Mouse (Mus musculus): ENCODE results near the gene Atg7.

Atg7 gene

GRCm38 (mm10) chr6:114781415-114782240, 138.7 kb downstream of the Atg7 start:
- peak; percentile 69 to 95 for DNase-seq (ENCODE audit: inconsistent age in 2 of 2, low spot score in 1 of 2)

DNA sequence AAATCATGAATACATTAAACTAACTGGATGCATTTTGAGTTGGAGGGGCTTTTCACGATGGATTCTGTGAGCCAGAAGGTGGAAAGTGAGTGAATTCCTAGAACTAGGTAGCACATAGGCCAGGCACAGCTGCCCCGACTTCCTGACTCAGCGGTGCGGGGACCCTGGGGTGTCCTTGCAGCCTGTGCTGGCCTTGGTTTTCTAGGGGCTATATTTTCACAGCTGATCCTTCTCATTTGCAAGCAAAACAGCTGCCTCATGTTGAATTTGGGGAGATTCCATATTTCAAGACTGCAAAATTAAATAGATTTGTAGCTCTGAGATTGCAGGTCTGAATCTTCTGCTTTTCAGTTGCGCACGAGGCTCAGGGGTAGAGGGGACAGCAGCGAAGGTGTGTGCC, 139.6 kb downstream of the Atg7 start:
- DNase-seq (ENCODE audit: inconsistent age in 2 of 2, low spot score in 1 of 2) = peak; percentile 27 to 64

DNA sequence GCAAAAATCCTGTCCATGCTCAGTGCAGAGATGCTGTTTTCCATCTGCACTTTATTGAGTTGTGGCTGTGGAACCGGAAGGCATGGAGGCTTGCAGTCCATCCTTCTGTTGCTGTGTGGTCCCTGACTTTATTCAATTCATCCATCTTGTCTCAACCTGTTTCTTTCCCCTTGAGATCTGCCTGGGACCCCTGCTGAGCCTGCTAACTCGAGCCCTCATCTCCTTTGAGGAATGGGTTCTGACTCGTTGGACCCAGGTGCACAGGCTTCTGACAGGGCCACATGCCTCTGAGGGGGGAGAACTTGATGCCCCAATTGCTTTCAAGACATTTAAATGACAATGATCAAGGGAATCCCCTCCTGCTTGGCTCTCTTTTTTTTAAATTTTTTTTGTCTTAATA, 143.6 kb downstream of the Atg7 start:
- no peak for DNase-seq (ENCODE audit: inconsistent age in 2 of 2, low spot score in 1 of 2)

DNA sequence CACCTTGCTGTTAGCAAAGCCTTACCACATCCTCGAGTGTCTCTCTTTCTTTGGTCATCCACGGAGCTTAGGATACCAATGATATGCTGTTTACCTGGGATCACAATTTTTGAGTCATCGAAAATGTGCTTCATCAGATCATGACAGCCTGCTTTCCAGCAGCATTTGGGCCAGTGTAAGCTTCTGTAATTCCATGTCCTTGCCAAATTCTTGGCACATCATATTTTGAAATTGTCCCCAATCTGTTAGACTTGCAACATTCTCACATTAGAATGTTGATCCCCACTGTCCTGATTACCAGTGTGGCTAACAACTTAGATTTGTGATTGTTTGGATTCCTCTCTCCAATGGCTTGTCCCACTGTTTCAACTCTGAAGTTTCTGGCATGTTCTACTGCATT, 144.7 kb downstream of the Atg7 start:
- peak in 1 of 2 experiments; percentile 77 for DNase-seq (ENCODE audit: inconsistent age in 2 of 2, low spot score in 1 of 2)

DNA sequence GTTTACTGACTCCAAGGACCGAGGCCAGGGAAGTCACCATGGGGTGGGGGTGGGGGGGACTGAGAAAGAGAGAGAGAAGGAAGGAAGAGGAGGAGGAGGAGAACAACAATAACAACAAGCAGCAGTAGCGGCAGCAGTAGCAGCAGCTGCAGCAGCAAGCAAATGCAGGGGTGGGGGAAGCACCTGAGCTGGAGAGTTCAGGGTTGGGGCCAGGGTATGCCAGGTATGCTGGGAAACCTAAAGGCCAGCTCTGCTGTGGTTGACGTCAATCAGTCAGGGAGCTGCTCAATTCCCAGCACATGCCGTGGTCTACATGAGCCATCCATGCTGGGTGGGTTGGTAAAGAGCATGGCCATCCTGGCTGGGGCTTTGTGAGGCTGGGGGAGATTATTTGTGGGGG, 145.8 kb downstream of the Atg7 start:
- DNase-seq (ENCODE audit: inconsistent age in 2 of 2, low spot score in 1 of 2) = no peak

DNA sequence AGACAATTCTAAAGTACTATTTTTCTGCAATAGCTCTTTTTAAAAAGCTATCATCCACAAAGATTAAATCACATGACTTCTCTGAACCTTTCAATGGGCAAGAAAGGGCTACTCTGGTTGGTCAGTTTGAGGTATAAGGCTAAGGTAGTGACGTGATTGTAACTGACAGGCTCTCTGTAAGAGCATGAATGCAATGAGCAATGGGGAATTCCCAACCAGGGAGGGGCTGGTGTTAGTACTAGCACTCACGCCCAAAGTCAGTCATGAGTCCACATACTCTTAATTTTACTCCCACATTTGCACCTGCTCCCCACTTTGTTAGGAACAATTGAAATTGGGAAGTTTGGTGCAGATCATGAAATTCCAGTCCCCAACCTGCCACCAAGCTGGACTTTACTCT, 147.2 kb downstream of the Atg7 start:
- DNase-seq (ENCODE audit: inconsistent age in 2 of 2, low spot score in 1 of 2) = no peak

DNA sequence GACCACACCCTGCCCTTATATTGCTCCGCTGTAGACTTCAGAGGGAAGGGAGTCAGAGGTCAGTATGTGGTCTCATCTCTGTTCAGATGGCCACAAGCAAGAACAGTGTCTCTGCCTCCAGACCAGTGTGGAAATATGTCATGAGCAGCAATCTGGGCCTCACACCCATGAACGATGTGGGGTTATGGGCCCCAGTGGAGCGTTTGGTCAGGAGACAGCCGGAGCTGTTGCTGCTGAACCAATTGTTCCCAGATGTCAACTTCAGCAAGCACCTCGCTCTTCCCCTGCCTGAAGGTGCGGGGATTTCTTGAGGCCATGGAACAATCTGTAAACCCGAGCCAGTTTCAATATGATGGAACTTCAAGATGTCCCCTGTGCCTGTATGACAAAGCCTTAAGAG, 148.0 kb downstream of the Atg7 start:
- no peak for DNase-seq (ENCODE audit: inconsistent age in 2 of 2, low spot score in 1 of 2)

- no peak for DNase-seq (ENCODE audit: inconsistent age in 2 of 2, low spot score in 1 of 2)
These were observed 148.9 kb downstream of the Atg7 start for GRCm38 (mm10) chr6:114791846-114792245.

- DNase-seq (ENCODE audit: inconsistent age in 2 of 2, low spot score in 1 of 2) = no peak
These were observed 151.8 kb downstream of the Atg7 start for GRCm38 (mm10) chr6:114794706-114795105.

GRCm38 (mm10) chr6:114795706-114796325, 152.9 kb downstream of the Atg7 start:
- no peak for DNase-seq (ENCODE audit: inconsistent age in 2 of 2, low spot score in 1 of 2)

DNA sequence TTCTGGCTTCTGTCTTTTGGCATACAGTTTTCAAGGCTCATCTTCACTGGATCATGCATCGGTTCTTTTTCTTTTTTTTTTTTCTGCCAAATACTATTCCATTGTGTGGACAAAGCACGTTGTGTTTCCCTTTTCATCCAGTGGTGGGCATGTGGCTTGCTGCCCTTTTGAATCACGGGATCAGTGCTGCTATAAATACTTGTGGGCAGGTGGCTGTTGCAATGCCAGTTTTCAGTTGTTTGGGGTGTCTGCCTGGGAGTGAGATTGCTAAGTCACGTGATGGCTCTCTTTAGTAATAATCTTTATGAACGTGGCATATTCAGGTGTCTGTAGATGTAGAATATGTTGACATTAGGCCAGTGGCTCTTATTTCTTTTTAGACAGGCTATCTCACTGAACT, 155.0 kb downstream of the Atg7 start:
- no peak for DNase-seq (ENCODE audit: inconsistent age in 2 of 2, low spot score in 1 of 2)

GRCm38 (mm10) chr6:114798715-114799114, 155.8 kb downstream of the Atg7 start:
- DNase-seq (ENCODE audit: inconsistent age in 2 of 2, low spot score in 1 of 2) = no peak

- DNase-seq (ENCODE audit: inconsistent age in 2 of 2, low spot score in 1 of 2) = no peak
These were observed 157.5 kb downstream of the Atg7 start for GRCm38 (mm10) chr6:114800291-114800965.

GRCm38 (mm10) chr6:114803915-114804535, 161.1 kb downstream of the Atg7 start:
- DNase-seq (ENCODE audit: inconsistent age in 2 of 2, low spot score in 1 of 2) = no peak

DNA sequence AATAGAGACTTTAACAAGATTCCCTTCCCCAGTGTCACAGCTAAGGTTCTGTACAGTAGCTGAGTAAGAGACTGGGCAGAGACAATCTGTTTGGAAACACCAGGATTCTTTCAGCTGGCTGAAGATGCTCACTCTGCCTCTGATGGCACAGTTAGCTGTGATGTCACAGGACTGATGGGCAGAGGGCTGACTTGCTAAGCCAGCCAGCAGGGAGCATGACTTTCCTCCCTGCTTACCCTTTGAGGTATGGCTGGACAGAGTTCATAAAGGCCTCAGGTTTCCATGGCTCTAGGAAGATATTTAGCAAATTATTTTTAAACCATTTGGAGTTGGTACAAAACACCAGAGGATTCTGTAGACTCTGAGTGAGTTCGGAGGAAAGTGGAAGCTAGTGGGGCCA, 162.0 kb downstream of the Atg7 start:
- DNase-seq (ENCODE audit: inconsistent age in 2 of 2, low spot score in 1 of 2) = no peak

DNA sequence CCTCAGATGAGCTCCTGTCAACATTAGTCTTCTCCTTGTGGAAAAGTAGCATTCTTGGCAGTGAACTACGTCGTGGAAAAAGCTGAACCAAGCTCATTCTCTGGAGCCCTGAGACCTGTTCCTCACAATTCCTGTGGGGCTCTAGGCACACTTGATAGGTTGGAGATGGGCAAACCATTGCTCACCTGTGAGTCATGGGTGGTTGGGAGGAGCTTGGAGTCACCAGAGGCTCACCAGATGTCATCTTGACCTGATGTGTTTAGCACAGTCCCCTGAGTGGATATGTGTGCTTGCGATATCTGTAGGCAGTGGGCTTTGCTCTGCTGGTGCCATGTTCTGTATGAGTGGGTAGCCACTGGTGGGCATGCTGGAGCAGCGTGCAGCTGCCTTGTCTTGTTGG, 163.0 kb downstream of the Atg7 start:
- peak in 1 of 2 experiments; percentile 53 for DNase-seq (ENCODE audit: inconsistent age in 2 of 2, low spot score in 1 of 2)

DNA sequence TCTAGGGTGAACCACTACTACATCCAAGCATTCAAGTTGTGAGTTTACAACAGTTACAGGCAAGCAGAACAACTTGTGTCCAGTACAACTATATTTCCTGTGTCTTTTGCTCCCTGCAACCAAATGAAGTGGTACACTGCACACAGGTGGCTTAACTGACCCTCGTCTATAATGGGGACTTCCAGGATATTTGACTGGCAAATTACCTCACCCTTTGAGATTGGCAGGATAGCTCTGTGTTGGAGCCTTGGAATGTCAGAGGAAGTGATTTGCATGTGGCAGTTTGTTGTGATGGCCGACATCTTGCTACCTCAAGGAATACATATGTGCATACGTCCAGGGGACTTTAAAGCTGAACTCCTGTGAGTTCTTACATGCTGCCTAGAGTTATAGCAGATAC, 164.6 kb downstream of the Atg7 start:
- DNase-seq (ENCODE audit: inconsistent age in 2 of 2, low spot score in 1 of 2) = no peak

- no peak for DNase-seq (ENCODE audit: inconsistent age in 2 of 2, low spot score in 1 of 2)
These were observed 165.9 kb downstream of the Atg7 start for GRCm38 (mm10) chr6:114808654-114809430.

DNA sequence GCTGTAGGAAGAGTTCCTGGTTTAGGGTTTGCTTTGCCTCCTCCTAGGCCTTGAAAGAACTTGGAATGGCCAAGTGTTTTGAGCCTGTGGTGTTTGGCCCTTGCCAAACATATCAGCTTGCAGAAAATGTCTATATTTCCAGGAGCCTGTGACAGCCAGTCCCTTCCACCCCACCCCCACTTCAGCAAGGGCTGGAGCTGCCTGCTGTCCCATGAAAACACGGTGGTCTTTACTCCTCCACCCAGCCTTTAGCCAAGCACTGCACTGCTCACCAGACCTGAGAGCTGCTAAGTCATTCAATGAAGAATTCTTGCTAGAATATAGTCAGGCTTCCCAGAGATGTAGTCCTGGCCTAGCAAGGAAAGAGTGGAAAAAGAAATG, 166.5 kb downstream of the Atg7 start:
- no peak for DNase-seq (ENCODE audit: inconsistent age in 2 of 2, low spot score in 1 of 2)

DNA sequence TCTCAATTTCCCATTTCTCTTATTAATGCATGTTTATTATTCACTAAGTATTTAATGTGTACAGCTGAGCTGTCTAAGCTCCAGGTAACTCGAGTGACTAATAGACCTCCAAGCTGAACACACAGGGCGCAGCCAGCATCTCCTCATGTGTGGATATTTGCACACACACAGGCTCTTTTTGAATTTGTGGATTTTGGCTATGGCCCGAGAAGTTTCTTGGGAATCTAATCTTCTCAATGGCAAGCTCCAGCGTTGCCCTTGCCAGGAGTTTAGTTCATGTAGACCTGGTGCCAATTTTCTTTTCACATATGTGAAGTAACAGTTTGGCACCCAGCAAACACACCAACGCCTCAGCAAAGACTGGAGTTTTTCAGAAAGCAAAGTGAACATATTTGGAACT, 169.4 kb downstream of the Atg7 start:
- DNase-seq (ENCODE audit: inconsistent age in 2 of 2, low spot score in 1 of 2) = peak; percentile 32 to 89

DNA sequence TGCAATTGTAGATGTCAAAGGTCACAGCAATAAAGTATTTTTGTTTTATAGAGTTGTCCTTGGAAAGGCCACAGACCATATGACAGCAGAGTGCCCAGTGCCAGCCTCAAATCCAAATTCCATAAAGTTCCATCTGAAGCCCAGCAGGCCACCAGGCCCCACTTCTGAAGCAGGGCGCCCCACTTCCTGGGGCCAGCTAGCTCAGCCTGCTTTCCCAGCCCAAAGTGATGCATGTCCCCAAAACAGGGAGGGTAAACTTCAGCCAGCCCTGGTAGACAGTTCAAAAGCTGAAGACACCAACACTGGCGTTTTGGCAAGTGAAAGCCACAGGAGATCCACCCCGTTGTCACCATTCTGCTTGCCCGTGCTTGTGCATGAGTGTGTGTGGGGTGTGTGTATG, 169.9 kb downstream of the Atg7 start:
- peak in 1 of 2 experiments; percentile 37 for DNase-seq (ENCODE audit: inconsistent age in 2 of 2, low spot score in 1 of 2)

Measured in adrenal gland, adult (tissue).